Mouse (Mus musculus) lung, postnatal 0 days (tissue): Measurements from ENCODE around the gene Pbx2.

ENCODE experiments used
- CTCF ChIP-seq: IDR thresholded peaks from 2 replicates; pipeline ENCODE4 v1.5.1; 2016; ENCODE audit warnings: antibody characterized with exemption, mild to moderate bottlenecking
- EP300 ChIP-seq: IDR thresholded peaks from 2 replicates; pipeline ENCODE4 v1.6.1; 2016; ENCODE audit warnings: antibody characterized with exemption, mild to moderate bottlenecking, control low read depth

GRCm38 (mm10) chr17:34568421-34568820 lies 22.6 kb upstream of the Pbx2 start:
- TF ChIP-seq CTCF (no peak), EP300 (no peak)
